Mouse (Mus musculus) Muller cell, postnatal 12 days (primary cell): ENCODE data around the gene Olfr761.
A peak's percentile ranks its signal among the peaks of the same experiment; 100 is the strongest.
"Not testable (repeated sequence)": the region's sequence is repeated elsewhere in the genome, so short reads cannot be mapped to it uniquely, and the experiment has no call there.

ENCODE experiments used
- DNase-seq: peaks from one replicate; pipeline ENCODE4 v3.0.0-alpha.2; 2015; ENCODE audit errors: inconsistent ontology term

Olfr761 gene

GRCm38 (mm10) chr17:37952979-37953378 is at the start of gene Olfr761:
Gene Olfr761, minus strand, starts transcription at chr17:37953079.
- no peak for DNase-seq

- peak; percentile 1 for DNase-seq
Measured at GRCm38 (mm10) chr17:37995635-37996307, 42.9 kb upstream of the Olfr761 start.

GRCm38 (mm10) chr17:37990453-37990961 is 37.6 kb upstream of the Olfr761 start:
- DNase-seq = no peak

GRCm38 (mm10) chr17:37973591-37973990 is 20.7 kb upstream of the Olfr761 start:
- no peak for DNase-seq

- no peak for DNase-seq
Measured at GRCm38 (mm10) chr17:37920248-37920647, 32.6 kb downstream of the Olfr761 start, which contains the start of gene Olfr128. Gene Olfr128, plus strand, starts transcription at chr17:37920548.

- DNase-seq = not testable (repeated sequence)
Measured at GRCm38 (mm10) chr17:37906821-37907220, 46.1 kb downstream of the Olfr761 start.
